Mouse (Mus musculus) lung, embryonic 16.5 days (tissue): ENCODE results near the gene Plekhg4. TPM values are rescaled to one million over a fixed set of nuclear protein-coding genes. Genes with fewer than 3 reads are reported as not detected.
A peak's percentile ranks its signal among the peaks of the same experiment; 100 is the strongest.

Source experiments
- ATAC-seq: fragments of 200-750 bp; cut with Nextera tagmentation; 2 replicates; pipeline ENCODE4 v1.8.0; 2017; ENCODE audit warnings: low read depth, mild to moderate bottlenecking, moderate library complexity
- H3K27ac ChIP-seq: fragments of 300-500 bp; sonication (generic); 2 replicates; pipeline ENCODE4 v1.5.1; 2014; ENCODE audit warnings: mild to moderate bottlenecking, control low read depth, low read length
- H3K27me3 ChIP-seq: fragments of 300-500 bp; sonication (generic); 2 replicates; pipeline ENCODE4 v1.6.1; 2014; ENCODE audit warnings: low read depth, low read length, mixed read lengths; ENCODE audit not compliant: control insufficient read depth, insufficient read depth
- H3K36me3 ChIP-seq: fragments of 300-500 bp; sonication (generic); 2 replicates; pipeline ENCODE4 v1.6.1; 2014; ENCODE audit warnings: low read length; ENCODE audit not compliant: control insufficient read depth, insufficient read depth
- H3K4me1 ChIP-seq: fragments of 300-500 bp; sonication (generic); replicated peaks from 2 replicates; pipeline ENCODE4 v1.6.1; 2014; ENCODE audit warnings: low read length, mixed read lengths; ENCODE audit not compliant: control insufficient read depth, insufficient read depth
- H3K4me2 ChIP-seq: fragments of 300-500 bp; sonication (generic); 2 replicates; pipeline ENCODE4 v1.6.1; 2014; ENCODE audit warnings: low read depth, low read length, control low read depth
- H3K4me3 ChIP-seq: fragments of 300-500 bp; sonication (generic); 2 replicates; pipeline ENCODE4 v1.5.1; 2014; ENCODE audit warnings: mild to moderate bottlenecking, low read length, control low read depth
- H3K9ac ChIP-seq: fragments of 300-500 bp; sonication (generic); 2 replicates; pipeline ENCODE4 v1.6.1; 2014; ENCODE audit warnings: low read length, control low read depth
- H3K9me3 ChIP-seq: fragments of 300-500 bp; sonication (generic); 2 replicates; pipeline ENCODE4 v1.6.1; 2016; ENCODE audit warnings: low read length; ENCODE audit not compliant: control insufficient read depth
- WGBS: fragments of 180-500 bp; shearing (Covaris S2); extraction: QIAGEN DNeasy Blood & Tissue Kit; methylation state at CpG from one replicate; pipeline ENCODE4 v1.1.7; 2014; 5-methylcytosine and 5-hydroxymethylcytosine counted together
- polyA plus RNA-seq: library from polyadenylated mRNA; unstranded; fragments of >200 nt; fragmentation: Nextera tagmentation; extraction: Ambion mirVana; gene quantifications from 2 replicates; pipeline ENCODE4 v1.2.1, GENCODE M21; 2015

The Plekhg4 gene
- polyA plus RNA-seq, result 1.1 and 1.5 TPM in 2 replicates

GRCm38 (mm10) chr8:105373032-105373431 is at the start of gene Plekhg4:
Gene Plekhg4, plus strand, starts transcription at chr8:105373274.
- no peak within 1 kb of the TSS for H3K4me3 ChIP-seq
- no peak for ATAC-seq
- H3K27me3 ChIP-seq, result no peaks in the 10 kb centered on the region
- peaks cover 3% of the 10 kb centered on the region; the same call in 1 of the 2 replicates for H3K36me3 ChIP-seq
- no peak within 1 kb of the TSS for H3K4me2 ChIP-seq
- WGBS, result 55% methylated on average over 2 of the region's 2 CpGs
- peaks cover 2% of the 10 kb centered on the region; the same call in 1 of the 2 replicates for H3K9me3 ChIP-seq
- peaks cover 9% of the 10 kb centered on the region for H3K4me1 ChIP-seq
- no peak within 1 kb of the TSS for H3K27ac ChIP-seq
- no peak within 1 kb of the TSS for H3K9ac ChIP-seq

- WGBS, result 0% methylated on average over 12 of the region's 12 CpGs
- Histone ChIP-seq H3K4me1 (peaks cover 18% of the 10 kb centered on the region), H3K4me2 (peak overlapping the region; percentile 83), H3K27me3 (no peaks in the 10 kb centered on the region), H3K36me3 (peaks cover 27% of the 10 kb centered on the region), H3K27ac (peak overlapping the region; percentile 91), H3K9ac (peak overlapping the region; percentile 78), H3K4me3 (peak overlapping the region; percentile 67), H3K9me3 (no peaks in the 10 kb centered on the region)
- peak; percentile 35 for ATAC-seq
Observed at GRCm38 (mm10) chr8:105325641-105326093, 47.4 kb upstream of the Plekhg4 start.

- no peaks in the 10 kb centered on the region for H3K9me3 ChIP-seq
- H3K27ac ChIP-seq, result peak within 1 kb of the TSS; percentile 91
- peak within 1 kb of the TSS; percentile 86 for H3K4me2 ChIP-seq
- peaks cover 33% of the 10 kb centered on the region for H3K36me3 ChIP-seq
- peak within 1 kb of the TSS; percentile 78 for H3K9ac ChIP-seq
- H3K4me3 ChIP-seq, result peak within 1 kb of the TSS; percentile 67
- WGBS, result under 1% methylated on average over 36 of the region's 36 CpGs
- peaks cover 18% of the 10 kb centered on the region for H3K4me1 ChIP-seq
- H3K27me3 ChIP-seq, result no peaks in the 10 kb centered on the region
- peak; percentile 93 for ATAC-seq
Observed at GRCm38 (mm10) chr8:105326141-105326672, 46.9 kb upstream of the Plekhg4 start, which contains the start of the genes Lrrc29 and Tmem208. Gene Lrrc29, minus strand, starts transcription at chr8:105326278. Gene Tmem208, plus strand, starts transcription at chr8:105326354.

GRCm38 (mm10) chr8:105326968-105327367 is 46.1 kb upstream of the Plekhg4 start:
- no peak for ATAC-seq
- peaks cover 40% of the 10 kb centered on the region for H3K36me3 ChIP-seq
- no peaks in the 10 kb centered on the region for H3K27me3 ChIP-seq
- peak overlapping the region; percentile 67 for H3K4me3 ChIP-seq
- peaks cover 18% of the 10 kb centered on the region for H3K4me1 ChIP-seq
- no peaks in the 10 kb centered on the region for H3K9me3 ChIP-seq
- WGBS, result 35% methylated on average over 6 of the region's 6 CpGs
- peak overlapping the region; percentile 91 for H3K27ac ChIP-seq
- H3K4me2 ChIP-seq, result peak overlapping the region; percentile 86
- peak overlapping the region; percentile 78 for H3K9ac ChIP-seq

GRCm38 (mm10) chr8:105330325-105330724 is 42.7 kb upstream of the Plekhg4 start:
- H3K9me3 ChIP-seq, result no peaks in the 10 kb centered on the region
- peaks cover 12% of the 10 kb centered on the region for H3K4me1 ChIP-seq
- H3K4me2 ChIP-seq, result no peak overlapping the region
- no peak for ATAC-seq
- WGBS, result 88% methylated on average over 12 of the region's 12 CpGs
- peaks cover 67% of the 10 kb centered on the region for H3K36me3 ChIP-seq
- no peak overlapping the region for H3K27ac ChIP-seq
- H3K4me3 ChIP-seq, result no peak overlapping the region
- H3K27me3 ChIP-seq, result no peaks in the 10 kb centered on the region
- H3K9ac ChIP-seq, result no peak overlapping the region

GRCm38 (mm10) chr8:105331469-105331868 is 41.6 kb upstream of the Plekhg4 start:
- H3K4me3 ChIP-seq, result no peak overlapping the region
- no peak for ATAC-seq
- no peaks in the 10 kb centered on the region for H3K9me3 ChIP-seq
- no peak overlapping the region for H3K4me2 ChIP-seq
- peaks cover 77% of the 10 kb centered on the region for H3K36me3 ChIP-seq
- no peak overlapping the region for H3K9ac ChIP-seq
- H3K27me3 ChIP-seq, result no peaks in the 10 kb centered on the region
- H3K4me1 ChIP-seq, result peaks cover 10% of the 10 kb centered on the region
- 89% methylated on average over 22 of the region's 22 CpGs for WGBS
- no peak overlapping the region for H3K27ac ChIP-seq

GRCm38 (mm10) chr8:105331931-105332330 is 41.1 kb upstream of the Plekhg4 start:
- Histone ChIP-seq H3K4me3 (no peak overlapping the region), H3K27me3 (no peaks in the 10 kb centered on the region), H3K27ac (peak overlapping the region; percentile 28; the same call in 1 of the 2 replicates), H3K9me3 (no peaks in the 10 kb centered on the region), H3K9ac (no peak overlapping the region), H3K36me3 (peaks cover 82% of the 10 kb centered on the region), H3K4me1 (peaks cover 9% of the 10 kb centered on the region), H3K4me2 (no peak overlapping the region)
- no peak for ATAC-seq
- WGBS, result 94% methylated on average over 9 of the region's 9 CpGs

- Histone ChIP-seq H3K4me1 (peaks cover 3% of the 10 kb centered on the region), H3K4me3 (no peak overlapping the region), H3K9ac (no peak overlapping the region), H3K27ac (peak overlapping the region; percentile 28), H3K9me3 (no peaks in the 10 kb centered on the region), H3K4me2 (no peak overlapping the region), H3K36me3 (peaks cover 88% of the 10 kb centered on the region), H3K27me3 (no peaks in the 10 kb centered on the region)
- ATAC-seq, result no peak
- 44% methylated on average over 2 of the region's 2 CpGs for WGBS
Observed at GRCm38 (mm10) chr8:105332523-105332922, 40.6 kb upstream of the Plekhg4 start.

- H3K9me3 ChIP-seq, result no peaks in the 10 kb centered on the region
- H3K4me2 ChIP-seq, result no peak overlapping the region
- no peaks in the 10 kb centered on the region for H3K27me3 ChIP-seq
- H3K9ac ChIP-seq, result no peak overlapping the region
- no peak overlapping the region for H3K27ac ChIP-seq
- ATAC-seq, result no peak
- H3K4me1 ChIP-seq, result peaks cover 28% of the 10 kb centered on the region
- no peak overlapping the region for H3K4me3 ChIP-seq
- peaks cover 63% of the 10 kb centered on the region for H3K36me3 ChIP-seq
- WGBS, result 70% methylated on average over 32 of the region's 32 CpGs
Observed at GRCm38 (mm10) chr8:105336373-105337130, 36.5 kb upstream of the Plekhg4 start.
